Mouse (Mus musculus) CH12.LX (cell line): ENCODE data around the gene Krt81. TPM values are rescaled to one million over a fixed set of nuclear protein-coding genes. Genes with fewer than 3 reads are reported as not detected.
A peak's percentile ranks its signal among the peaks of the same experiment; 100 is the strongest.

ENCODE experiments used
- DNase-seq: peaks from one replicate; pipeline ENCODE4 v3.0.0-alpha.2; 2013; ENCODE audit errors: extremely low read depth
- H3K27ac ChIP-seq: 2 replicates; pipeline ENCODE4 v1.5.1; 2012; ENCODE audit warnings: low read depth, mild to moderate bottlenecking, control low read depth, moderate library complexity; ENCODE audit not compliant: insufficient read depth
- H3K27me3 ChIP-seq: replicated peaks from 2 replicates; pipeline ENCODE3; 2012; ENCODE audit warnings: inconsistent platforms
- H3K36me3 ChIP-seq, 2 experiments: replicated peaks in 1 of 2; 2 replicates each; pipeline versions ENCODE3 to v1.6.1; 2012; ENCODE audit warnings: inconsistent platforms in 1 of 2, low read length in 1 of 2, mild to moderate bottlenecking in 1 of 2, mixed read lengths in 1 of 2, moderate library complexity in 1 of 2; ENCODE audit not compliant: control insufficient read depth in 1 of 2, insufficient read depth in 1 of 2
- H3K4me1 ChIP-seq, 2 experiments: 2 replicates each; pipeline ENCODE4 v1.6.1; 2012; ENCODE audit warnings: inconsistent platforms in 1 of 2, moderate library complexity in 1 of 2; ENCODE audit not compliant: insufficient read depth in 2 of 2, control insufficient read depth in 1 of 2
- H3K4me2 ChIP-seq: 2 replicates; pipeline ENCODE4 v1.6.1; 2012; ENCODE audit warnings: low read depth, mild to moderate bottlenecking, control low read depth; ENCODE audit not compliant: poor library complexity, insufficient read depth, severe bottlenecking
- H3K4me3 ChIP-seq, 3 experiments: fragments of 150-350 bp in 1 of 3; sonication (generic) in 1 of 3; replicated peaks in 1 of 3; 2 replicates each; pipeline versions ENCODE3 to v1.5.1; 2011 to 2012; ENCODE audit warnings: low read depth in 2 of 3, low read length in 2 of 3, mild to moderate bottlenecking in 2 of 3, moderate library complexity in 2 of 3, control low read depth in 1 of 3, improper control_type of control experiment in 1 of 3, inconsistent platforms in 1 of 3, mixed read lengths in 1 of 3; ENCODE audit not compliant: poor library complexity in 1 of 3
- H3K79me2 ChIP-seq: replicated peaks from 2 replicates; pipeline ENCODE4 v1.6.1; 2012; ENCODE audit warnings: mild to moderate bottlenecking, moderate library complexity; ENCODE audit not compliant: control insufficient read depth, poor library complexity, insufficient read depth, severe bottlenecking; ENCODE audit errors: extremely low read depth
- H3K9ac ChIP-seq: 2 replicates; pipeline ENCODE4 v1.6.1; 2012; ENCODE audit warnings: low read depth, mild to moderate bottlenecking, control low read depth, moderate library complexity; ENCODE audit not compliant: insufficient read depth
- H3K9me3 ChIP-seq: replicated peaks from 2 replicates; pipeline ENCODE3; 2012; ENCODE audit warnings: low read length, inconsistent platforms, mixed read lengths
- BHLHE40 ChIP-seq: IDR thresholded peaks from 2 replicates; pipeline ENCODE4 v1.6.1; 2011; ENCODE audit warnings: mild to moderate bottlenecking, low read depth, low read length, improper control_type of control experiment
- CHD2 ChIP-seq: IDR thresholded peaks from 2 replicates; pipeline ENCODE4 v1.6.1; 2011; ENCODE audit warnings: low read length, improper control_type of control experiment
- CTCF ChIP-seq, 2 experiments: IDR thresholded peaks in 1 of 2; conservative IDR thresholded peaks in 1 of 2; 2 replicates each; pipeline ENCODE4 v1.5.1; 2011 to 2012; ENCODE audit warnings: low read depth in 2 of 2, low read length in 2 of 2, improper control_type of control experiment in 1 of 2, inconsistent platforms in 1 of 2, mild to moderate bottlenecking in 1 of 2, moderate library complexity in 1 of 2
- EP300 ChIP-seq: IDR thresholded peaks from 2 replicates; pipeline ENCODE4 v1.6.1; 2011; ENCODE audit warnings: low read length, improper control_type of control experiment
- GABPA ChIP-seq: IDR thresholded peaks from 2 replicates; pipeline ENCODE4 v1.6.1; 2012; ENCODE audit warnings: low read depth, low read length, improper control_type of control experiment, inconsistent platforms; ENCODE audit not compliant: insufficient replicate concordance
- HCFC1 ChIP-seq: IDR thresholded peaks from 2 replicates; pipeline ENCODE4 v1.6.1; 2012; ENCODE audit warnings: low read depth, mild to moderate bottlenecking, inconsistent platforms, low read length, improper control_type of control experiment
- IRF4 ChIP-seq: IDR thresholded peaks from 2 replicates; pipeline ENCODE4 v1.6.1; 2014; ENCODE audit warnings: low read depth, mild to moderate bottlenecking, inconsistent platforms, low read length, improper control_type of control experiment
- JUN ChIP-seq: IDR thresholded peaks from 2 replicates; pipeline ENCODE4 v1.6.1; 2011; ENCODE audit warnings: low read depth, mild to moderate bottlenecking, low read length, improper control_type of control experiment, moderate library complexity; ENCODE audit not compliant: insufficient read depth
- MAFK ChIP-seq: IDR thresholded peaks from 2 replicates; pipeline ENCODE4 v1.6.1; 2011; ENCODE audit warnings: low read length, improper control_type of control experiment; ENCODE audit not compliant: insufficient replicate concordance
- MAX ChIP-seq: IDR thresholded peaks from 2 replicates; pipeline ENCODE4 v1.6.1; 2011; ENCODE audit warnings: low read length, improper control_type of control experiment
- MAZ ChIP-seq: IDR thresholded peaks from 2 replicates; pipeline ENCODE4 v1.6.1; 2012; ENCODE audit warnings: low read depth, mild to moderate bottlenecking, inconsistent platforms, low read length, improper control_type of control experiment, moderate library complexity
- NELFE ChIP-seq: IDR thresholded peaks from 2 replicates; pipeline ENCODE4 v1.6.1; 2011; ENCODE audit warnings: low read depth, low read length, improper control_type of control experiment
- PAX5 ChIP-seq: IDR thresholded peaks from 2 replicates; pipeline ENCODE4 v1.6.1; 2012; ENCODE audit warnings: low read length, inconsistent platforms, mixed read lengths
- POLR2A ChIP-seq: IDR thresholded peaks from 2 replicates; pipeline ENCODE4 v1.6.1; 2011; ENCODE audit warnings: low read depth, mild to moderate bottlenecking, improper control_type of control experiment, low read length
- POLR2AphosphoS2 ChIP-seq: IDR thresholded peaks from 2 replicates; pipeline ENCODE4 v1.6.1; 2011; ENCODE audit warnings: low read depth, low read length, improper control_type of control experiment
- RAD21 ChIP-seq: IDR thresholded peaks from 2 replicates; pipeline ENCODE4 v1.6.1; 2011; ENCODE audit warnings: low read depth, mild to moderate bottlenecking, low read length, improper control_type of control experiment, moderate library complexity
- RCOR1 ChIP-seq: conservative IDR thresholded peaks from 2 replicates; pipeline ENCODE4 v1.6.1; 2012; ENCODE audit warnings: low read depth, mild to moderate bottlenecking, inconsistent platforms, low read length, improper control_type of control experiment
- SMC3 ChIP-seq: IDR thresholded peaks from 2 replicates; pipeline ENCODE4 v1.6.1; 2011; ENCODE audit warnings: low read depth, low read length, improper control_type of control experiment
- TBP ChIP-seq: conservative IDR thresholded peaks from 2 replicates; pipeline ENCODE4 v1.6.1; 2011; ENCODE audit warnings: low read depth, low read length, improper control_type of control experiment
- TCF12 ChIP-seq: IDR thresholded peaks from 2 replicates; pipeline ENCODE4 v1.6.1; 2014; ENCODE audit warnings: low read depth, mild to moderate bottlenecking, inconsistent platforms, low read length, improper control_type of control experiment
- UBTF ChIP-seq: IDR thresholded peaks from 2 replicates; pipeline ENCODE4 v1.6.1; 2012; ENCODE audit warnings: low read depth, mild to moderate bottlenecking, inconsistent platforms, low read length, improper control_type of control experiment, moderate library complexity
- USF1 ChIP-seq: IDR thresholded peaks from 2 replicates; pipeline ENCODE4 v1.6.1; 2014; ENCODE audit warnings: low read depth, mild to moderate bottlenecking, inconsistent platforms, low read length, improper control_type of control experiment
- dilution Hi-C: fragments of 300-500 bp; cut with MboI; formaldehyde crosslinking; loops from 2 replicates; pipeline ENCODE4 v1.14.3; 2020; ENCODE audit warnings: low sequenced_read_pairs; ENCODE audit not compliant: extremely low pct_unique_long_range_greater_than_20kb, extremely low pct_ligation_motif_present
- in situ Hi-C: fragments of 300-500 bp; cut with MboI; formaldehyde crosslinking; loops from 3 replicates; pipeline ENCODE4 v1.14.3; 2019; ENCODE audit warnings: low sequenced_read_pairs, low pct_ligation_motif_present, low pct_unique_long_range_greater_than_20kb, mixed read lengths
- polyA plus RNA-seq: library from polyadenylated mRNA; unstranded; fragments of >175 nt; gene quantifications from 2 replicates; pipeline ENCODE4 v1.2.1, GENCODE M21; 2012; ENCODE audit warnings: low read depth; ENCODE audit not compliant: insufficient read length
- total RNA-seq, 2 experiments: library from RNA; depleted of rRNA; stranded (reverse); fragments of 300-350 nt in 1 of 2; fragments of >200 nt in 1 of 2; gene quantifications; 2 replicates each; pipeline ENCODE4 v1.2.3; 2012 to 2014

The Krt81 gene
- total and polyA plus RNA-seq, 3 experiments, result not detected

- Histone ChIP-seq H3K27ac (no peak overlapping the region), H3K36me3 (no peaks in the 10 kb centered on the region), H3K9me3 (no peaks in the 10 kb centered on the region), H3K9ac (no peak overlapping the region), H3K4me2 (no peak overlapping the region), H3K27me3 (peaks cover 95% of the 10 kb centered on the region), H3K4me1 (peaks cover 3 to 13% of the 10 kb centered on the region in 2 experiments; a peak in 3 of 4 replicates), H3K79me2 (no peaks in the 10 kb centered on the region), H3K4me3 (no peak overlapping the region)
- in situ Hi-C loops (no loop called here), dilution Hi-C loops (no loop called here)
- TF ChIP-seq UBTF (no peak), GABPA (no peak), BHLHE40 (no peak), RCOR1 (no peak), MAZ (no peak), IRF4 (no peak), CTCF (conservative IDR thresholded peaks at IDR 0.05 in 1 of 2, IDR thresholded peaks at IDR 0.05 in 1 of 2; ENCODE audit: low read depth in 2 of 2, low read length in 2 of 2) (no peak), MAFK (no peak), SMC3 (no peak)
- DNase-seq, result no peak
These were observed 18.5 kb upstream of the Krt81 start for GRCm38 (mm10) chr15:101482056-101482455.

- dilution Hi-C loops (no loop called here), in situ Hi-C loops (no loop called here)
- H3K4me3 ChIP-seq, result no peak overlapping the region
- H3K27ac ChIP-seq, result no peak overlapping the region
- H3K4me1 ChIP-seq, result no peaks in the 10 kb centered on the region
- DNase-seq, result no peak
- H3K9ac ChIP-seq, result no peak overlapping the region
- no peaks in the 10 kb centered on the region for H3K36me3 ChIP-seq
- peaks cover 91% of the 10 kb centered on the region for H3K27me3 ChIP-seq
- H3K9me3 ChIP-seq, result no peaks in the 10 kb centered on the region
- H3K4me2 ChIP-seq, result no peak overlapping the region; the same call in 1 of the 2 replicates
- TF ChIP-seq SMC3 (no peak), USF1 (peak; percentile 12; the same call in 1 of the 2 replicates), CHD2 (no peak), GABPA (no peak), RAD21 (no peak), EP300 (no peak), JUN (no peak), RCOR1 (no peak), MAX (0 out of 2 replicates have a peak, but pooled peaks have one; percentile 24), IRF4 (no peak), HCFC1 (no peak), NELFE (no peak), BHLHE40 (no peak), TBP (no peak), PAX5 (no peak), POLR2AphosphoS2 (no peak), POLR2A (no peak), TCF12 (no peak)
- H3K79me2 ChIP-seq, result no peaks in the 10 kb centered on the region
These were observed 16.1 kb upstream of the Krt81 start for GRCm38 (mm10) chr15:101479666-101480060.
